Mouse (Mus musculus) WW6 (cell line): ENCODE results near the gene Lrp4.

Source experiments
- DNase-seq: peaks from one replicate; pipeline ENCODE4 v3.0.0-alpha.2; 2013; ENCODE audit warnings: low read depth, low spot score

Gene Lrp4

GRCm38 (mm10) chr2:91457259-91457655 lies at the start of gene Lrp4:
TSS of gene Lrp4 (plus strand) at chr2:91457511.
- DNase-seq, result no peak

GRCm38 (mm10) chr2:91408031-91408430 lies 49.3 kb upstream of the Lrp4 start:
- no peak for DNase-seq

- DNase-seq, result no peak
Observed at GRCm38 (mm10) chr2:91411473-91411872, 45.8 kb upstream of the Lrp4 start.

- no peak for DNase-seq
Observed at GRCm38 (mm10) chr2:91412361-91412760, 45.0 kb upstream of the Lrp4 start.

- no peak for DNase-seq
Observed at GRCm38 (mm10) chr2:91413811-91414210, 43.5 kb upstream of the Lrp4 start.

- DNase-seq, result no peak
Observed at GRCm38 (mm10) chr2:91421641-91422040, 35.7 kb upstream of the Lrp4 start.

- no peak for DNase-seq
Observed at GRCm38 (mm10) chr2:91424061-91424720, 33.1 kb upstream of the Lrp4 start.

GRCm38 (mm10) chr2:91426321-91426720 lies 31.0 kb upstream of the Lrp4 start:
- DNase-seq, result no peak

GRCm38 (mm10) chr2:91429146-91429545 lies 28.2 kb upstream of the Lrp4 start:
- no peak for DNase-seq

GRCm38 (mm10) chr2:91429915-91430599 lies 27.3 kb upstream of the Lrp4 start:
- DNase-seq, result no peak

GRCm38 (mm10) chr2:91430600-91430919 lies 26.8 kb upstream of the Lrp4 start:
- DNase-seq, result no peak

- DNase-seq, result no peak
Observed at GRCm38 (mm10) chr2:91436713-91437112, 20.6 kb upstream of the Lrp4 start.

GRCm38 (mm10) chr2:91437116-91437815 lies 20.0 kb upstream of the Lrp4 start:
- no peak for DNase-seq

- DNase-seq, result no peak
Observed at GRCm38 (mm10) chr2:91439271-91439670, 18.0 kb upstream of the Lrp4 start.

- DNase-seq, result no peak
Observed at GRCm38 (mm10) chr2:91439876-91440275, 17.4 kb upstream of the Lrp4 start.

- DNase-seq, result no peak
Observed at GRCm38 (mm10) chr2:91440686-91441085, 16.6 kb upstream of the Lrp4 start.

GRCm38 (mm10) chr2:91441715-91442114 lies 15.6 kb upstream of the Lrp4 start:
- DNase-seq, result no peak

GRCm38 (mm10) chr2:91442241-91442640 lies 15.1 kb upstream of the Lrp4 start:
- DNase-seq, result no peak

GRCm38 (mm10) chr2:91444286-91444892 lies 12.9 kb upstream of the Lrp4 start, which contains the start of gene 1110051M20Rik:
TSS of gene 1110051M20Rik (minus strand) at chr2:91444704.
- DNase-seq, result peak; percentile 84

- no peak for DNase-seq
Observed at GRCm38 (mm10) chr2:91449662-91450061, 7.6 kb upstream of the Lrp4 start.

GRCm38 (mm10) chr2:91450316-91450715 lies 7.0 kb upstream of the Lrp4 start:
- DNase-seq, result no peak

- no peak for DNase-seq
Observed at GRCm38 (mm10) chr2:91452658-91453057, 4.7 kb upstream of the Lrp4 start.
